Mouse (Mus musculus): ENCODE data around the gene Efcab12.

DNA sequence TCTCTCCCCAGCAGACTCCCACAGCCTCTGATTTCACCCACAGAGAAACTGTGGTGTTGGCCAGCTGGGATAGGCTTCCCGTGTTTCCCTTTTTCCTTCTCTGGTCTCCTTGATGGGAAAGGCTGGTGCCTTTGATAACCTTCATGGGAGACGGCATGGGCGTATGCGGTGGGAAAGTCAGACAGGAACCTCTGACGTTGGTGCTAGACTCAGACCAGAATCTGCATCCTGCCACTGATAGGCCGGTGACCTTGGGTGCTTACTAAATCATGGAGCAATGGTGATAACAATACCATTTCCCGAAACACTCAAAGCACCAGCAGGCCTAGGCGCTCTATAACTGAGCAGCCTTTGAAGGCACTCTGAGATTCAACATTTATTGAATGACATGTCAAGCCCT is 42.5 kb upstream of the Efcab12 start:
- TF ChIP-seq CTCF (IDR thresholded peaks at IDR 0.05 in 2 of 3, conservative IDR thresholded peaks at IDR 0.05 in 1 of 3; ENCODE audit: control insufficient read depth in 1 of 3, insufficient read depth in 1 of 3, low read depth in 2 of 3, low read length in 3 of 3, poor library complexity in 1 of 3, severe bottlenecking in 1 of 3) (no peak), USF1 (IDR thresholded peaks at IDR 0.05; ENCODE audit: low read depth, low read length) (no peak), MYB (IDR thresholded peaks at IDR 0.05; ENCODE audit: low read depth, low read length) (no peak), POLR2A (IDR thresholded peaks at IDR 0.05; ENCODE audit: control insufficient read depth in 1 of 2, insufficient read depth in 1 of 2, low read depth in 1 of 2, low read length in 2 of 2, poor library complexity in 1 of 2) (no peak), TBP (IDR thresholded peaks at IDR 0.05; ENCODE audit: low read depth, low read length) (no peak), SMC3 (IDR thresholded peaks at IDR 0.05; ENCODE audit: low read depth, low read length) (no peak), NELFE (IDR thresholded peaks at IDR 0.05; ENCODE audit: low read depth, low read length) (no peak), MAFK (IDR thresholded peaks at IDR 0.05; ENCODE audit: borderline replicate concordance, low read depth, low read length) (no peak), USF2 (IDR thresholded peaks at IDR 0.05; ENCODE audit: borderline replicate concordance in 1 of 2, insufficient read depth in 1 of 2, low read depth in 1 of 2, low read length in 2 of 2) (no peak)

Data from MEL (cell line).